Mouse (Mus musculus) embryo, embryonic 10 days (tissue): ENCODE measurements around the gene Slc15a5.
"Not testable (repeated sequence)": the region's sequence is repeated elsewhere in the genome, so short reads cannot be mapped to it uniquely, and the experiment has no call there.

Source experiments
- DNase-seq: peaks from one replicate; pipeline ENCODE4 v3.0.0-alpha.2; 2015; ENCODE audit warnings: low spot score

Gene Slc15a5

DNA sequence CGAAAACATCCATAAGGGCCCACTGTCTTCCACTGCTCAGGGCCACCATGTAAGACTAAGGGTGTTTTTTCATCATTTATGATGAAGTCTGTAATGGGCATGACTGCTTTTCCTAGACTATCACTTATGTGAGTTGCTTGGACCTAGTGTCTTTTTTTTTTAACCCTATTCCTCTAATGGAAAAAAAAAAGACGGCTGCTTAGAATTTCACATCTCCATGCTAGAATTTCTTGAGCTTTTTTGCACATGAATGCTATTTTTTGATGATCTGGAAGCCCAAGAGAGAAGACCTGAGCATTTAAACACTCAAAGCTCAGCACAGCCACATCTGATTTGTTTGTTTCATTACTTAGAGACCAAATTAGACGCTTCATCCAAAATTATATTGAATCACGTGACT lies at the start of gene Slc15a5:
Gene Slc15a5, minus strand, starts transcription at position 101 of the 400 bp plus-strand sequence.
- DNase-seq, result no peak

DNA sequence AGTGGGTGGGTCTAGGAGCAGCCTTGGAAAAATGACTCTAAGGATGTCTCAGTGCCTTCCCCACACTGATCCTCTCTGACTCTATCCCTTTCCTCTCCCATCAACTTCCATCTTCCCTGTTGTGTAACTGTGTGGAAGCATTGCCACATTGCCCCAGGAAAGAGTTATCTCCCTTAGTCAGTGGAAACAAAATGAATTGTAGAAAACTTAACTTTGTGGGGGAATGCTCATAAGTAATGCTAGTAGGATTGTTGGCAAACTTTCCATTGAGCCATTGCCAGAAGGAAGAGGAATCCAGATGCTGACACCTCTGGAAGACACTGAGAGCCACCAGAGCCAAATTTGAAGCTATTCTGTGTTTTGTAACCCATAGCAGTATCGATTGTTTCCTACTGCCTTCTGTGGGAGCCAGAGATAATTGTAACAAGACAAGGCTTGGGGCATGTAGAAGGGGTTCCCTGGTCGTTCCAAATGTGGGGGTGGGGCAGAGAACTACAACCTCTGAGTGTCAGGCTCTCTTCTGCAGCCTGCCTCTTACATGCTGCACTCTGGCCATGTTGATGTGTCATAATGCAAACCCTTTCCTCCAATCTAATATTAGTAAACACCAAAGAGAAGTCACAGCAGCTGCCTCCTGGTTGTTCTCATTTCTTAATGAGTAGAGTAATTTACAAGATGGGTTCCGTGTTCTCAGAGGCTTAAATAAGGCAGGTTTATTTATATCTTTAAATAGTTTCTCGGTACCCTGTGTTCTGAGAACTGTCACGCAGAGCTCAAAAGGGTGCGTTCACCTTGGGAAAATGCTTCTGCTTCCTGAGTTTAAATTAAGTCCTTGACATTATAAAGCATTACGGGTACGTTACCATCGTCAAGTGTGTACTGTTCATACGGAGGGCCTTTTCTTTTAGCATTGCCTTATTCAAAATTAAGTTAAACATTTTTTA lies 48.9 kb upstream of the Slc15a5 start:
- DNase-seq, result no peak

DNA sequence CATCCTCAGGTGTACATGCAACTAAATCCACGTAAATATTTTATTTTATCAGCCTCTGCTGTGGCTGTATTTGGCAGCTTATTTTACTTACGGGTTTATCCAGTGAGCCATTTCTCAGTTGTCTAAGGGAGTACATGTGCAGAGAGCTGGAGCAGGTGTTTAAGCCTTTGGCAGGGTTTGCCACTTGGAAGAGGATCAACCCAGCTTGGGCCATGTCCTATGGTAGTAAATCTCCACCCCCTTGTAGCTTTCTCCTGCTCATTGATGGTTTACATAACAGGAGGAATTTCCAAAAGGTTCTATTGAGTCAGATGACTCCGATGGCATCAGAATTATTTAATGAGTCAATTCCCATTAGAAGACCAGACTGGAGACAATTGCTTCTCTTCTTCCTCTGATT lies 37.8 kb upstream of the Slc15a5 start:
- no peak for DNase-seq

DNA sequence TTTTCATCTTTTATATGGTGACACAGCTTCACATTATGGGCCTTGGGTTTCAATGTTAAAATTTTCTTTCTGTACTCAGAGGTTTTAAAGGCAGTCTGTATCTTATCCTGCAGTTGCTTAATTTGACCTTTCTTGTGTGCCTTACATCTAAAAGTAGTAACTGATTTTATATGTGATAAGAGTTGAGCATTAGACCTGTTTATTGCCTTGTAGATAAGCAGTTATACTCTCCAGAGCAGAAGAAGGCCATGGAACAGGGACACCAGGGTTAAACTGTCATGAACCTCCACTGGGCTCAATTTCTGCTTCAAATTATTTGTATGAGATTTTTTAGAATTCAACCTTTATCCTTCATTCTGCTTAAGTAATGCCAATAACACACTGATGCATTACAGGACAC lies 24.8 kb upstream of the Slc15a5 start:
- DNase-seq, result no peak

DNA sequence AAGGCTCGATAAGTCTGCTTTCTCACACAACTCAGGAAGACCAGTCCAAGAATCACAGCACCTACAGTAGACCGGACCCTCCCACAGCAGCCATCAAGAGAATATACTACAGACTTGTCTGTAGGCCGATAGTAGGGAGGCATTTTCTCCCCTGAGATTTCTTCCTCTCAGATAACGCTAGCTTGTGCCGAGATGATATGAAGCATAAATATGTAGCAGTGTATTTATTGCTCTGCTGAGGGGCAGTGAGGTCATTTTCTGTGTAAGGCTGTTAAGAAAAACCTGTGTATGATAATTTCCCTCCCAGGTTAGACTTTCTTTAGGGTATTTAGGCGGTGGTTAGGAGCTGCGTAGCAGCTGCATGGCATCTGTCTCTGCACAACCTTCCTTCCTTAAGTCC lies 23.2 kb upstream of the Slc15a5 start:
- no peak for DNase-seq

DNA sequence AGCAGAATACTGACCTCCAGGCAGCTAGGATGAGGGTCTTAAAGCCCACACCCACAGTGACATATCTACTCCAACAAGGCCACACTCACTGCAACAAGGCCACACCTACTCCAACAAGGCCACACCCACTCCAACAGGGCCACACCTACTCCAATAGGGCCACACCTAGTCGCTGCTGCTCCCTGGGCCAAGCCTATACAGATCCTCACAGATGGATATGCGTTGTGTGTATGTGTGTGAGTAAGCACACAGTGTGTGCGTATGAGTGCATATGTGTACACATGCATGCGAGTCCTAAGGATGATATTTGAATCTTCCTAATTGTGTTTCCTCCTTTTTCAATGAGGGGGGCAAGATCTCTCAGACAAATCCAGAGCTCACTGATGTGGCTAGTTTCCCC lies 22.1 kb upstream of the Slc15a5 start:
- no peak for DNase-seq

DNA sequence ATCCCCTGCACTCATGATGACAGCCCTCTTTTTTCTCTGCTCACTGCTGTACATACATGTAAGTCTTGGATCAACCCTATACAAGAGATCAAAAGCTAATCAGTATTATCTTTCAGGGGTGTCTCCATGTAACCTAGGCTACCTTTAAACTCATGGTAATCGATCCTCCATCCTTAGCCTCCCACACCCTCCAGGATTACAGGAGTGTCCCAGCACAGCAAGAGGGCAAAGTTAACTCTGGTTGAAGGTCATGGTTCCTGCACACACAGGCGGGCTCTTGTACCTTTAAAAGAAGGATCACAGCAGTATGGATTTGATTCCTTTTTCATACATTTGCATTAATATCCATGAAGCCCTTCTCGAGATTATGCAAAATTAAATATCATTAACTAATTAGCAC lies 19.9 kb upstream of the Slc15a5 start:
- no peak for DNase-seq

DNA sequence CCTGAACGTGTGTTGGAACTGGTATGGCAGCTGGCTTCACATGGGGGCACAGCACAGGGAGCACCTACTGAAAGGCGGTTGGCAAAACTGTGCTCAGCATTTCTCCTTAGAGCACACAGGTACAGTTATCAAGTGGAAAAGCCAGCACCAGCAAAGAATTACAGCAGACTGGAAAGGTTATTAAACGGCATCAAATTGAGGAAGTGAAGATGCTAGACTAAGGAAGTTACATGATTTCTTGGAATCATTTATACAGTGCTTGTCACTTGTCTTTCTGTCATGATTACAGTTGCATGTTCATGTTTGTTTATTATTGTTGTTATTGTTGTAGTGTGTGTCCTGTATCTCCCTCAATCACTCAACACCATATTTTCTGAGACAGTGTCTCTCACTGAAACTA lies 15.3 kb upstream of the Slc15a5 start:
- DNase-seq, result no peak

DNA sequence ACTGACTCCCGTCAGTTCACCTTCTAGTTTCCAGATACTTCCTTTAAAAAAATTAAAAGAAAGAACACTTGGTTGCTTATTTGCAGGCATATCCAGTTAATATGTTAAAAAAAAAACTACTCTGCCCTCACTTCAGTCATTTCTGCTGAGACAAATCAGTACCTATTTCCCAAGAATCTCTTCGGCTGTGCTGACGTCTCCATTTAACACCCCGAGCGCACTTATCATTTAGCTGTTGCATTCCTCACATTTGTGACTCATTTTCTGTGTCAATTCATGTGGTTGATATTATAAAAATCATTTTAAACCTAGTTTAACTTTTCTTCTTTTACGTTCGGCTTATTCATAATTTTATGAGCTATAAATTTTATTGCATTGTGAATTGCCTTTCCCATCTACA lies 12.7 kb upstream of the Slc15a5 start:
- no peak for DNase-seq

DNA sequence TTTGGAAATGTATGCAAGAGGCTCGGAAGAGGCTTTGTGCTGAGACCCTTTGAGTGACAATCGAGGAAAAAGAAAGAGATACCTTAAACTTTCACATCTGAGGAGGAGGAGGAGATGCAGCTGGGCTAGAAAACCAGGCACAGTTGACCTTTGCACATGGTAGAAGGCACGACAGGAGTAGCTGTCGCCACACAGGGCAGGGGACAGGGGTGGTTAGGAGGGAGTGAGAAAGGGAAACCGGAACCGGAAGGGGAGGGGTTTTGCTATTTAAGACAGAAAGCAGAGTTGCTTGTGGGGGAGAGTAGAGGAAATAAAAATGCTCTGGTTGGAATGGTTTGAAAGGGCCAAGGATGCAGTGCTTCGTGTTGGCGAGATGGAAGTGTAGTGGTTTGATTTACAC lies 9.4 kb upstream of the Slc15a5 start:
- no peak for DNase-seq

DNA sequence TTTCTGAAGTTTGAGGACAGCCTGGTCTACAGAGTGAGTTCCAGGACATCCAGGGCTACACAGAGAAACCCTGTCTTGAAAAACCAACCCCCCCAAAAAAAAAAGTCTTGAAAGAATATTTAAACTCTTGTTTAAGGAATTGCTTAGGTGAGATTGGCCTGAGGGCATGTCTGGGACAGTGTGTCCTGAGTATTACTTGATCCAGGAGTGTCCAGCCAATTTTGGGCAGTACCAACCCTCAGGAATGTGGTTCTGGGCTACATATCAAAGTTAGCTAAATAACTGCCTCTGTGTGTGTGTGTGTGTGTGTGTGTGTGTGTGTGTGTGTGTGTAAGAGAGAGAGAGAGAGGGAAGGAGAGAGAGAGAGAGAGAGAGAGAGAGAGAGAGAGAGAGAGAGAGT lies 6.7 kb upstream of the Slc15a5 start:
- DNase-seq, result not testable (repeated sequence)

DNA sequence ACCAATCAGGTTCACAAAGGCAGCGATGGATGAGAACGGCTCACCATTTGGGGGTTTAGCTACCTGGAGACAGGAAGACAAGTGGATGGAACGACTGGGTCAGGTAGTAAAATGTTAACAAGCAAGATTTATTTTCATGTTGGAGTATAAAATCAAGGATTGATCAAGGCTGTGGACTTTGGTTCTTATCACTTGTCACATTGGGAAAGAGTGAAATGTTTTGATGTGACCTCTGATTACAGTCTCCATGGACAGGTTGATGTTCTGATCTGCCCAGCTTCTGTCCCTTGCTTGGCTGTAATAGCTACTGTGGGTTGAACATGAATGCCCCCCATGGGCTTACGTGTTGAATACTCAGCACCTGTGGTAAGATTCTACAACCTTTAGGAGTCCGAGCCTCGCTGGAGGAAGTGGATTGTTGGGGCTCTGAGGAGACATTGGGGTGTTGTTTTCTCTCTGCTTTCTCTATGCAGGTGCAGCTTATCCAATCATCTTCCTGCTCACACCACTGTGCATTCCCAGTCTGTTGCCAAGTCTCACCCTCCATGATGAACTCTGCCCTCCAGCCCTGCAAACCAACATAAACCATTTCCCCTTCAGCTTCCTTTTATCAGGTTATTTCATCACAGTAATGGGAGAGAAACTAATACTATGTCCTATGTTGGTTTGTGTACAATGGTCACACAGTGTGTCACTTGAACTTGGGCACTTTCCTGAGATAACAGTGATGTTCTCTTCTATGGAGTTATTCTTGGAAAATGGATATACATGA lies 1.2 kb upstream of the Slc15a5 start:
- DNase-seq, result no peak

DNA sequence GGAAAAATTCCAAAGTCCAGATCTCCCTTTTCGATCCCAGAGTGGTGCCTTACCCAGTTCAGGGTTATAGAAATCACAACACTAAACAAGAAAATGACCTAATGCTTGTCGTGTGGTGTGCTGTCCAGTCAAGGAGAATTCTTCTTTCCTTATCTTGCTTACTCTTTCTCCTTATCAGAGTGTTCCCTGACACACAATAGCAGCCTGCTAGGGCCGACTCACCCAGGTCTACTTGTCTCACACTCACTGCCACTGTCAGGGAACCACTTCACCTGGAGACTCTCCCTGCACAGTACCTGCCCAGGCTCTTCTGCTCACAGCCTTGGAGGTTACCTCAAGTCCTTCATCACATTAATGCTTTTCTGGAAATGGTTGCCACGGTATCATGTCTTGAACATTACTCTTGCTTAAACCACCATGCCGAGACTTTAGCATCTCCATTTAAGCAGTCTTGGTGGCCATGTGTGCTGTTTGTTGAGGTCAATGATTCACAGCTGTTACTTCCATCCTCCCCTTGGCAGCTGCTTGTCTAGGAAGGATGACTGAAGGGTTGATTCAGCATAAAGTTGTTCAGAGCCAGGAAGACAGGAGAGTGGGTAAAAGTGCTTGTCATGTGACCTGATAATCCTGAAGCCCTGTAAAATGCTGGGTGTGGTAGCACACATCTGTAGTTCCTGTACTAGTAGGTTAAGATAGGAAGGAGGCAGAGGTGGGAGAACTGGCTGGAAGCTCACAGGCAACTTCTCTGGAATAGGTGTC lies 1.9 kb downstream of the Slc15a5 start:
- DNase-seq, result no peak

DNA sequence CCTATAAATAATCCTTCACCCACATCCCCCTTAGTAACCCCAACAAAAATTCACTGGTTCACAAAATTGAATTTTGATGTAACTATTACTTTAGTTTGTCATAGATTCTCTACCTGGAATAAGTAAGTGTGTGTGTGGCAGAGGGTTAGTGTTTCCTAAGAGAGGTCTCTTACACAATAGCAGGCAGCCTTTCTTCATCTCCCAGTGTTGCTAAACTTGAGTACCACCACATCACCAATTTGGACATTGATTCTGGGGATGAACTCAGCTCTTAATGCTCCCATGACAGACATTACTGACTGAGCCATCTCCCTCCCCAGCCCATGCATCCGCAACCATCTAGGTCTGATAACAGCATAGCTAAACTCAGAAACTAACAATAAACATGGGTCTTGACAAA lies 4.0 kb downstream of the Slc15a5 start:
- DNase-seq, result no peak

DNA sequence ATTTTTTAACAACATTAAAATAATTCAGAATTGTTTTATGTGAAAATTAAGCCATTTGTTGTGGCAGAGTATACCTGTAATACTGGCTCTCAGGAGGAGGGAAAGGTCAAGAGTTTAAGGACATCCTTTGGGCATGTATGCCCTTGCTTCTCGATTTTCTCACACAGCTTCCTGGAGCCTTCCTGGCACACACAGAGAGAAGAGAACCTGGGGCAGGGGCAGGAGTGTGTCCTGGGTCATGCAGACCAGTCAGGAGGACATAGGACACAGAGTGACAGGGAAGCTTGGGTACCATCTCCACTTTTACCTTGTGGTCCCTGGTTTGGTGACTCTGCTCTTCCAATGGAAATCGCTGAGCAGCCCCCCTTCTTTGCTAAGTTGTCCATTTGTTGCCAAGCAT lies 6.2 kb downstream of the Slc15a5 start:
- DNase-seq, result no peak

DNA sequence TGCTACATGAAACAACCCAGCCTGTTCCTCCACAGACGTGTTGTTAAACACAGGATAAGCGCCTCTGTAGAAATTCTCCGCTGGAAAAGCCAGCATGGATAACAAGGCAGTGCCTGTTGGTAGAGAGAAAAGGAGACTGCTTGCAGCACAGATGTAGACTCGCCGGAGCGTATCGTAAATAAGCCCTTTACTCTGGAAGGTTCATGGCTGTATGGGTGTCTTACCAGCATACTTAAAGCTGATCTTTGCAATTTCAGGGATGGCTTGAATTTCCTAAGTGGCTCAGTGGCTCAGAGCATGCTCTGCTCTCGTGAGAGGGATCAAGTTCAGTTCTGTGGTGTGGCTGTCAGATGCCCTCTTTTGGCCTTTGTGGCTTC lies 6.8 kb downstream of the Slc15a5 start:
- DNase-seq, result peak; percentile 12

DNA sequence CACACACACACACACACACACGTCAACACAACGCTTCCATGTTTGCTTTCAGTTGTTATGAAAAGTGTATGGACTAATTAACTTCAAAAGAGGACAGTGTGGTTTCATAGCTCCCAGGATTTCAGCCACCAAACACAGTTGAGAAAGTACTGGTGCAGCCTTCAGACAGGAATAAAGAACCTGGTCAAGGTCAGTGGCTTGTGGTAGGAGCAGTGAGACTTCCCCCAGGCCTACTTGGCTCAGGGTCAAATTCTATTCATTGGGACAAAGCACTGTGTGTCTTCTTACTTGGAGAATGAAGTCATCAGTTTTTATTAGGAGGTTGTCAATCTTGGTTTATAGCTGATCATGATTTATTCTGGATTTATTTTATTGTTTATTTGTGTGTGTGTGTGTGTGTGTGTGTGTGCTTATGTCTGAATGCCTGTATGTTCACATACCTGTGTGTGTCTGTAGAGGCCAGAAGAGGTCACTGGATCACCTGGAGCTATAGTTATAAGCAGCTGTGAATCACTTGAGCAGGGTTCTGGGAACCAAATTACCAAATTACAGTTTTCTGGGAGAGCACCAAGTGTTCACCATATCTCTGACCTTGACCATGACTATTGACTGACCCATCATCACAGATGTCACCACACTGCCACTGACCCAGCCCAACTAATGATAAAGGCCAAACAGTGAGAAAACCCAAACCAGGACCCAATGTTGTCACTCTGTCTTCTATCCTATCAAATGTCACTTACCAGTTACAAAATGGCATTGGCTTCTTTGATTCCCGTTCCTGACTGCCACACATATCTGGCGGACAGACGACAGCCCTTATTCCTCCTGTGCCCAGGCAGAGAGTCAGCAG lies 7.4 kb downstream of the Slc15a5 start:
- DNase-seq, result no peak

DNA sequence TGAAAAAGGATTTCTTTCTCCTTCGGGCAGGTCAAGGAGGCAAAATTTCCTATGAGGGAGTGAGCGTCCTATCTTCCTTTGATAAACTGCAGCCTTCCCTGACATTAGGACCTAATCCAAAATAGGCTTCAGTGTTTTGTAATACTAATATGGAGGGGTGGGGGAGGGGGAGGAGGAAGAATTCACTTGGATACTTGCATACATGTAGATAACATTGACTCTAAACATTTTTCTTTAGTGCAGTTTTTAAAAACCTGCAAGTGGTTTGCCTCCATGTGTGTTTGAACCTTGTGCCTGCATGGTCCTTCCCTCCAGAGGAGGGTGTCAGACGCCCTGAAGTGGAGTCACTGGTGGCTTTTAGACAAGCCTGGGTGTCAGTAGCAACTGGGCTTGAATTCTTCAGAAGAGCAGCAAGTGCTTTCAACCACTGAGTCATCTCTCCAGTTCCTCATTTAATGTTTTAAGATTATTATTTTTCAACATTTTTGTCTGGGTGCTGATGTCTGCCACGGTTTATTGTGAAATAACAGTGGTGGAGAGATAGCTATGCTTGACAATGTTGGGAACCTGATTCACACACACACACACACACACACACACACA lies 8.1 kb downstream of the Slc15a5 start:
- no peak for DNase-seq

DNA sequence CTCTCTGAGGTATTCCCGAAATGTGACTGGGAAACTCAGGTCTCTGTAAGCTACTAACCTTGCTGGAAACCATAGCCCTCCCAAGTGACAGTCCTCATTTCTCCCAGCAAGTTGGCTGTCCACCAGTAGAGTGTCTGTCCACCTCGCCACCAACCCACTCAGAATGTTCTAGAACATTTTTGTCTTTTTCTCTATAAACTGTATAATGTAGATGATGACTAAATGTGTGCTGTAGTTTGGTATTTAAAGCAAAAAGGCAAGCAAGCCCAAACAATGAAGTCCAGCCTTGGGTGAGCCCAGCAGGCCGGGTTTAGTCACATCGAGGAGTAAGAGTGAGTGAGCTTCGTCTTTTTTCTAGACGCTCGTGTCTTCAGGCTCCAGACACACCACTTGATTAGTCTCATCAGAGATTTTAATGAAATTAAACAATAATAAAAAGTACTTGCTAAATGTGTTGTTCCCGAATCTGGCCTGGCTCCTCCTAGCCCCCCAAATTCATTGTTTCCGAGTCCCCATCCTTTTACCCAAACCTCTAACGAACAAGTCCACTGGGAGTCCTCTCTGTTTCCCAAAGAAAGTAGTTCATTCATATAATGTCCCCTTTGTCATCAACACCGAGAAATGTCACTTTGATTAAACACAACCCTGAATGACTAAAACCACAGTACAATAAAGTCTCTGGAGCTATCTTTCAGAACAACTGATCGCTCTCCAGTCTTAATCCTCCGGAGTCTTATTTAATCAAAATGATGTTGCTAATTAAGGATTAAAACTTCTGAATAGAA lies 8.8 kb downstream of the Slc15a5 start:
- DNase-seq, result no peak

DNA sequence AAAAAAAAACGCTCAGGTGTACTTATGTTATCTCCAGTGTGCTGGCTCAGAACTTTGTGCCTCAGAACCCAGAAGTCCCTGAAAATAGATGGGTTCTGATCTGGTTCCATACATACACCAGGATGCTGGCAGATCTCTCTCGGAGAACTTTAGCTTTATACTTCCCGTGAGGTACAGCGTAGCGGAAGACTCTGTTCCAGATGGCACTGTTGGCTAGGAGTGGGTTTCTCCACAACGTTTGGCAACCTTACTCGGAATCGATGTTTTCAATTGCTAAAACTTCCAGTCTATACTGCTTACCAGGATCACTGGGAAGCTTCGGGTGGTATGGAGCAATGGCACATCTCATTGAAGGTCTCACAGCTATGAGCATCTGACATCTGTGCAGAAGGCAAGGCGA lies 9.8 kb downstream of the Slc15a5 start:
- DNase-seq, result no peak
